Mouse (Mus musculus): ENCODE measurements around the gene Tm4sf5. TPM values are rescaled to one million over a fixed set of nuclear protein-coding genes. Genes with fewer than 3 reads are reported as not detected.
A peak's percentile ranks its signal among the peaks of the same experiment; 100 is the strongest.
"Not testable (repeated sequence)": the region's sequence is repeated elsewhere in the genome, so short reads cannot be mapped to it uniquely, and the experiment has no call there.

The Tm4sf5 gene
- total RNA-seq (2021) = not detected
- long read RNA-seq, experiment 1 = 0 reads
- long read RNA-seq, experiment 2 = 0 reads

- TF ChIP-seq CTCF (IDR thresholded peaks at IDR 0.05) = no peak
- intact Hi-C loops (cut with DNase I) = no loop called here
- no peak for DNase-seq
- no peak within 1 kb of the TSS for H3K4me3 ChIP-seq
- H3K27ac ChIP-seq = no peak within 1 kb of the TSS
Observed at GRCm38 (mm10) chr11:70504970-70505369, at the start of gene Tm4sf5. Tm4sf5 (plus strand) TSS chr11:70505244.

GRCm38 (mm10) chr11:70458688-70459600, 46.1 kb upstream of the Tm4sf5 start, which contains the start of gene Zmynd15:
Zmynd15 (plus strand) TSS chr11:70459433.
- Histone ChIP-seq H3K4me3 (peak within 1 kb of the TSS; percentile 84), H3K27ac (peak within 1 kb of the TSS; percentile 83)
- intact Hi-C loops (cut with DNase I) = no loop called here
- no peak for DNase-seq
- TF ChIP-seq CTCF (IDR thresholded peaks at IDR 0.05) = no peak

- peak within 1 kb of the TSS; percentile 84 for H3K4me3 ChIP-seq
- no peak for TF ChIP-seq CTCF (IDR thresholded peaks at IDR 0.05)
- intact Hi-C loops (cut with DNase I) = no loop called here
- peak; percentile 68 for DNase-seq
- peak within 1 kb of the TSS; percentile 83 for H3K27ac ChIP-seq
Observed at GRCm38 (mm10) chr11:70459601-70460101, 45.4 kb upstream of the Tm4sf5 start, which contains the start of gene Cxcl16. Cxcl16 (minus strand) TSS chr11:70459984.

- intact Hi-C loops (cut with DNase I) = no loop called here
- TF ChIP-seq CTCF (IDR thresholded peaks at IDR 0.05) = no peak
- no peak for DNase-seq
- Histone ChIP-seq H3K27ac (no peak overlapping the region), H3K4me3 (no peak overlapping the region)
Observed at GRCm38 (mm10) chr11:70463970-70464369, 41.1 kb upstream of the Tm4sf5 start.

GRCm38 (mm10) chr11:70465211-70465610, 39.8 kb upstream of the Tm4sf5 start:
- intact Hi-C loops (cut with DNase I) = no loop called here
- no peak for TF ChIP-seq CTCF (IDR thresholded peaks at IDR 0.05)
- no peak overlapping the region for H3K27ac ChIP-seq
- no peak overlapping the region for H3K4me3 ChIP-seq
- no peak for DNase-seq

GRCm38 (mm10) chr11:70465824-70466223, 39.2 kb upstream of the Tm4sf5 start:
- Histone ChIP-seq H3K27ac (no peak overlapping the region), H3K4me3 (peak overlapping the region; percentile 64)
- intact Hi-C loops (cut with DNase I) = no loop called here
- no peak for TF ChIP-seq CTCF (IDR thresholded peaks at IDR 0.05)
- DNase-seq = peak; percentile 39

- H3K27ac ChIP-seq = peak overlapping the region; percentile 54
- TF ChIP-seq CTCF (IDR thresholded peaks at IDR 0.05) = no peak
- no peak overlapping the region for H3K4me3 ChIP-seq
- no peak for DNase-seq
- intact Hi-C loops (cut with DNase I) = no loop called here
Observed at GRCm38 (mm10) chr11:70467902-70468619, 37.0 kb upstream of the Tm4sf5 start.

GRCm38 (mm10) chr11:70469764-70470163, 35.3 kb upstream of the Tm4sf5 start:
- Histone ChIP-seq H3K27ac (no peak overlapping the region), H3K4me3 (no peak overlapping the region)
- no peak for TF ChIP-seq CTCF (IDR thresholded peaks at IDR 0.05)
- intact Hi-C loops (cut with DNase I) = no loop called here
- DNase-seq = no peak

- intact Hi-C loops (cut with DNase I) = no loop called here
- TF ChIP-seq CTCF (IDR thresholded peaks at IDR 0.05) = no peak
Observed at GRCm38 (mm10) chr11:70472716-70473115, 32.3 kb upstream of the Tm4sf5 start.

GRCm38 (mm10) chr11:70473291-70473690, 31.8 kb upstream of the Tm4sf5 start:
- intact Hi-C loops (cut with DNase I); H3K27ac ChIP-seq; DNase-seq; H3K4me3 ChIP-seq: not testable (repeated sequence)

More at GRCm38 (mm10) chr11:70472716-70473115, 32.3 kb upstream of the Tm4sf5 start:
- DNase-seq = no peak
- Histone ChIP-seq H3K27ac (no peak overlapping the region), H3K4me3 (no peak overlapping the region)

GRCm38 (mm10) chr11:70474872-70475534, 30.0 kb upstream of the Tm4sf5 start:
- no peak for TF ChIP-seq CTCF (IDR thresholded peaks at IDR 0.05)
- intact Hi-C loops (cut with DNase I) = no loop called here
- Histone ChIP-seq H3K27ac (no peak overlapping the region), H3K4me3 (no peak overlapping the region)
- no peak for DNase-seq

- intact Hi-C loops (cut with DNase I) = no loop called here
- Histone ChIP-seq H3K27ac (no peak overlapping the region), H3K4me3 (no peak overlapping the region)
- no peak for DNase-seq
- no peak for TF ChIP-seq CTCF (IDR thresholded peaks at IDR 0.05)
Observed at GRCm38 (mm10) chr11:70485498-70485897, 19.5 kb upstream of the Tm4sf5 start.
